In the genomic region with DNA sequence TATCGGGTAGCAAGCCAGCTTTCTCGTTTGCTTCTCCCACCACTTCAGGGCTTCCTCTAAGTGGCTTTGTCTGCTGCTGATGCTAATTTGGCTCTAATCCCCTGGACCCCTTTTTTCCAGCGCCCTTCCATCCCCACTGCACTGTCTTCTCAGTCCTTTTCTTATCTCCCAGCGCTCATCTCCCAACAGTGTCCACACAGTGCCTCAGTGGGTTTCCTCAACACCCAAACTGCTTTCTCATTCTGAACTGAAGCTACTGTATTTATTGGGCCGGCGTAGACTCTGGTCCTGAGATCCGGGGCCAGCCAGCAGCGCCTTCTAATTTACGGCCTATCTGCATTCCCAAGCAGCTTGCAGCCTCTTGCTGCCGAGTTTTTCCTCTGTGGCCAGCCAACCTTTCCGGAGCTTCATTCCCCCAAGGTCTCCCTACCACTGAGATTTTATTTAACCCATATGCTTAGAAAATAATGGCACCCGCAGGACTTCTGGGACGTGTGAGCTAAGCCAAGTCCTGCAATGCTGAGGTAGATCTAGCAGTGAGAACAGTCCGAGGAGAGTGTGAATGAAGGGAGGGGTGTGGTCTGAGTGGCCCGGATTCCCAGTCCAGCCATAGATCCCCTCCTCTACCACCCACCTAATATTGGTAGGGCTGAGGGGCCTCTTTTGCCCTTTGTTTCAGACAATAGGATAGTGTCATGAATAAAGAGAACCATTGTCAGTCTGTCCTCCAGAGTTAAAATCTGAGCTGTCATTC, we compare ENCODE assay signal across 8 mouse cellular contexts. TPM values are rescaled to one million over a fixed set of nuclear protein-coding genes. Genes with fewer than 3 reads are reported as not detected.
DNase-seq lines count a peak whose midpoint lies in the region; ATAC-seq and TF ChIP-seq lines count a peak whose summit lies in the region.

TSS of gene Gng2 (minus strand) at position 357 of the 754 bp plus-strand sequence.

- H3K4me3 ChIP-seq in ES-Bruce4 (ENCODE audit: low read depth, low read length) = peak within 1 kb of the TSS; percentile 64
- peak within 1 kb of the TSS; percentile 57 for H3K4me3 ChIP-seq in neural tube, embryonic 11.5 days (ENCODE audit: low read depth, low read length)

- DNase-seq in gastrocnemius, postnatal 4 days (ENCODE audit: low spot score in 2 of 2) = peak in 1 of 2 experiments; percentile 32
- DNase-seq in gastrocnemius, adult 18-20 months (ENCODE audit: low spot score) = no peak
- DNase-seq in heart, postnatal 25 days (ENCODE audit: low spot score) = no peak
- DNase-seq in left cerebral cortex, postnatal 4 days = no peak
- DNase-seq in neural tube, embryonic 11.5 days (ENCODE audit: low spot score) = no peak
- DNase-seq in gastrocnemius, postnatal 14 days = no peak

- peak within 1 kb of the TSS; percentile 46 for H3K9ac ChIP-seq in ES-Bruce4 (ENCODE audit: low read depth, poor library complexity, severe bottlenecking)
- peak within 1 kb of the TSS; percentile 73 for H3K9ac ChIP-seq in neural tube, embryonic 11.5 days (ENCODE audit: low read length)

- no peaks in the 10 kb centered on the region for H3K27me3 ChIP-seq in ES-Bruce4 (ENCODE audit: control insufficient read depth, insufficient read depth, low read length, poor library complexity, severe bottlenecking)
- H3K27me3 ChIP-seq in neural tube, embryonic 11.5 days (ENCODE audit: control insufficient read depth, insufficient read depth, low read length) = no peaks in the 10 kb centered on the region

- TF ChIP-seq CTCF in ES-Bruce4 (IDR thresholded peaks at IDR 0.05; ENCODE audit: low read depth, low read length) = no peak

- no peaks in the 10 kb centered on the region for H3K9me3 ChIP-seq in ES-Bruce4 (replicated peaks; ENCODE audit: control insufficient read depth, insufficient read depth, low read length, poor library complexity, severe bottlenecking)
- H3K9me3 ChIP-seq in neural tube, embryonic 11.5 days (ENCODE audit: control insufficient read depth, low read length) = no peaks in the 10 kb centered on the region

- intact Hi-C loops in heart, postnatal 25 days (cut with DNase I) = loop anchor here (5.0 to 10.0 kb wide), 2 partner anchors 120 to 273 kb away; no protein-coding TSS in a partner anchor
- intact Hi-C loops in left cerebral cortex, postnatal 4 days (cut with DNase I) = loop anchor here (5.0 to 10.0 kb wide), 2 partner anchors 85 to 133 kb away; no protein-coding TSS in a partner anchor
- intact Hi-C loops in gastrocnemius, postnatal 14 days (cut with DNase I; ENCODE audit: low total_unique reads) = no loop called here

- no peak for TF ChIP-seq POLR2A in ES-Bruce4 (IDR thresholded peaks at IDR 0.05; ENCODE audit: insufficient read depth, low read length)

- H3K36me3 ChIP-seq in ES-Bruce4 (ENCODE audit: control insufficient read depth, insufficient read depth, low read length, poor library complexity, severe bottlenecking) = no peaks in the 10 kb centered on the region
- H3K36me3 ChIP-seq in neural tube, embryonic 11.5 days (ENCODE audit: control insufficient read depth, insufficient read depth, low read length) = no peaks in the 10 kb centered on the region

- ATAC-seq in common myeloid progenitor, adult 5-6 weeks (replicated peaks; ENCODE audit: low read depth, poor library complexity, severe bottlenecking) = no peak
- peak; percentile 48 for ATAC-seq in neural tube, embryonic 11.5 days (ENCODE audit: insufficient read depth, low FRiP score, low TSS enrichment)

- 3% methylated on average over 15 of the region's 15 CpGs for WGBS in neural tube, embryonic 11.5 days

- peak within 1 kb of the TSS; percentile 64 for H3K4me2 ChIP-seq in neural tube, embryonic 11.5 days (ENCODE audit: low read depth)

- no peaks in the 10 kb centered on the region for H3K4me1 ChIP-seq in ES-Bruce4 (ENCODE audit: control insufficient read depth, insufficient read depth, low read length)
- peaks cover 18% of the 10 kb centered on the region for H3K4me1 ChIP-seq in neural tube, embryonic 11.5 days (ENCODE audit: control insufficient read depth, insufficient read depth, low read length)

- TF ChIP-seq EP300 in ES-Bruce4 (IDR thresholded peaks at IDR 0.05; ENCODE audit: insufficient read depth, low read depth, low read length) = 0 out of 2 replicates have a peak, but pooled peaks have one; percentile 2

- H3K27ac ChIP-seq in ES-Bruce4 (ENCODE audit: insufficient read depth, low read length) = peak within 1 kb of the TSS; percentile 68
- peak within 1 kb of the TSS; percentile 96 for H3K27ac ChIP-seq in neural tube, embryonic 11.5 days (ENCODE audit: low read depth, low read length)

RNA-seq across cellular contexts. Expression of gene Gng2, which starts in this region (rescaled TPM):
- 10 to 100 TPM; 28.0 to 34.7 TPM for total RNA-seq in gastrocnemius, postnatal 4 days (2021)
- 1 to 10 TPM; 2.4 to 6.6 TPM for total RNA-seq in gastrocnemius, adult 18-20 months (2021)
- polyA plus RNA-seq in ES-Bruce4 (2011; ENCODE audit: insufficient read depth, insufficient read length, low read depth, missing spikeins) = 117 and 134 TPM in 2 replicates
- total RNA-seq in common myeloid progenitor, adult 5-6 weeks (2017) = 38.7 TPM in 2 replicates
- total RNA-seq in heart, postnatal 25 days (2021) = 10 to 100 TPM; 15.8 to 16.7 TPM
- 100 to 1,000 TPM; 813 to 824 TPM for total RNA-seq in left cerebral cortex, postnatal 4 days (2021)
- polyA plus RNA-seq in neural tube, embryonic 11.5 days (2014; fragmentation: Nextera tagmentation; extraction: Ambion mirVana) = 161 and 175 TPM in 2 replicates
- 10 to 100 TPM in 1 of 2 experiments, 1 to 10 TPM in 1; 9.7 to 14.2 TPM for total RNA-seq in gastrocnemius, postnatal 14 days (2021)

Comparison
In these comparisons a context has a peak if more than half of its experiments do, and no peak if none do; other contexts are left out.
1. RNA of gene Gng2 (total RNA-seq): 813 to 824 TPM in left cerebral cortex, postnatal 4 days; 38.7 TPM in common myeloid progenitor, adult 5-6 weeks, 28.0 to 34.7 TPM in gastrocnemius, postnatal 4 days, 15.8 to 16.7 TPM in heart, postnatal 25 days, 9.7 to 14.2 TPM in gastrocnemius, postnatal 14 days and 2.4 to 6.6 TPM in gastrocnemius, adult 18-20 months; every median in the first group is over 10 times any median in the second.